Mouse (Mus musculus) heart, embryonic 11.5 days (tissue): ENCODE measurements at regions not wholly inside any gene's neighbourhood (a gene's known extent, or its start where the extent isn't known, plus 50 kb on each side); places are given as distances from the start of the nearest gene placed in this dataset.

Source experiments
- ATAC-seq: fragments of 200-750 bp; cut with Nextera tagmentation; replicated peaks from 2 replicates; pipeline ENCODE4 v1.8.0; 2017; ENCODE audit warnings: moderate library complexity; ENCODE audit not compliant: insufficient number of reproducible peaks, low FRiP score, low TSS enrichment
- H3K27ac ChIP-seq: fragments of 300-500 bp; sonication (generic); 2 replicates; pipeline ENCODE4 v1.5.1; 2014; ENCODE audit warnings: mild to moderate bottlenecking, low read depth, low read length
- H3K27me3 ChIP-seq: fragments of 300-500 bp; sonication (generic); 2 replicates; pipeline ENCODE4 v1.6.1; 2014; ENCODE audit warnings: mild to moderate bottlenecking, low read length, mixed read lengths; ENCODE audit not compliant: control insufficient read depth, insufficient read depth
- H3K36me3 ChIP-seq: fragments of 300-500 bp; sonication (generic); 2 replicates; pipeline ENCODE4 v1.6.1; 2014; ENCODE audit warnings: mild to moderate bottlenecking, low read length, moderate library complexity, mixed read lengths; ENCODE audit not compliant: control insufficient read depth, insufficient read depth
- H3K4me1 ChIP-seq: fragments of 300-500 bp; sonication (generic); 2 replicates; pipeline ENCODE4 v1.6.1; 2014; ENCODE audit warnings: low read length; ENCODE audit not compliant: control insufficient read depth, insufficient read depth
- H3K4me2 ChIP-seq: fragments of 300-500 bp; sonication (generic); 2 replicates; pipeline ENCODE4 v1.6.1; 2014; ENCODE audit warnings: mild to moderate bottlenecking, moderate library complexity
- H3K4me3 ChIP-seq: fragments of 300-500 bp; sonication (generic); 2 replicates; pipeline ENCODE4 v1.5.1; 2014; ENCODE audit warnings: low read depth, low read length
- H3K9ac ChIP-seq: fragments of 300-500 bp; sonication (generic); 2 replicates; pipeline ENCODE4 v1.6.1; 2014; ENCODE audit warnings: mild to moderate bottlenecking, low read depth, low read length, moderate library complexity
- H3K9me3 ChIP-seq: fragments of 300-500 bp; sonication (generic); replicated peaks from 2 replicates; pipeline ENCODE4 v1.6.1; 2016; ENCODE audit warnings: low read length; ENCODE audit not compliant: control insufficient read depth
- WGBS: fragments of 180-500 bp; shearing (Covaris S2); extraction: QIAGEN DNeasy Blood & Tissue Kit; methylation state at CpG from one replicate; pipeline ENCODE4 v1.1.7; 2014; ENCODE audit not compliant: insufficient replicate concordance; 5-methylcytosine and 5-hydroxymethylcytosine counted together

DNA sequence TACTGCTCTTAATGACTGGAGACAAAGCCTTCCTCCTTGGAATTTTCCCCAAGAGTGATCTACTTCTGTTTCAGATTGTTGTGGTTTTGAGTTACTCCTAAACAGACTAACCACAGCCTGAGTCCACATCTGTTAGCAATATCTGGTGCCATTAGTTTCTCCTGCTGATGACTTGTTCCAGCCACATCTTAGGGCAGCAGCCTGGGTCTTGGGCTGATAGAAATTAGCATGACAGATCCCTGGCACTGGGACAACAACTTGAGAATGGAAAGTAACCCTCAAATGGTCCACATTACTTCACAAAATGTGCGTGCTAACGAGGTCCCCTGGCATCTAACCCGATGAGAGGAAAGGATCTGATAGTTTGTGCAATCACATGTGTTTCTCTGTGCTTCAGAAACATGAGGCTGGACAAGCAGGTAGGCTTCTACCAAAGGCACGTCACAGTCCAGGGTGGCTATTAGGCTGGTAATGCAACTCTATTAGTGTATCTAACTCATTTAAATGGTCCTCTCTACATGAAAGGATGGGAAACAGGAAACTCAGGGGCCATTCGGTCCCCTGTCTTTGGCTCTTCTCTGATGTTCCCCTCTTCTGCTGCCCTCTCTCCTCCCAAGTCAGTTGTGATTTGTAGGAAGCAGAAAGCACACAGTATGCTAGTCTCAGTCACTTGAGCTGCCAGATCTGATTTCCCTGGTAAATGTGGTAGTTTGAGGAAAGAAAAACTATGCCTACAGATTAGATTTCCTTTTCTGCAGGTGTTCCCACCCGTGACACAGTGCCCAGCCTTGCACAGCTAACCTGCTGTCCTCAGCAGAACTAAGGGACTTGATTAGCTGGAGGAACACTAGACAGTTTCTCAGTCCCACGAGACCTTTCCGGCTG is 2866.9 kb upstream of the 5930422O12Rik start:
- no peak overlapping the region for H3K4me2 ChIP-seq
- no peak for ATAC-seq
- H3K27ac ChIP-seq: no peak overlapping the region
- H3K4me1 ChIP-seq: no peaks in the 10 kb centered on the region
- no peak overlapping the region for H3K9ac ChIP-seq
- 80% methylated on average over 8 of the region's 8 CpGs for WGBS
- no peaks in the 10 kb centered on the region for H3K36me3 ChIP-seq
- H3K9me3 ChIP-seq: no peaks in the 10 kb centered on the region
- H3K4me3 ChIP-seq: no peak overlapping the region
- H3K27me3 ChIP-seq: no peaks in the 10 kb centered on the region

DNA sequence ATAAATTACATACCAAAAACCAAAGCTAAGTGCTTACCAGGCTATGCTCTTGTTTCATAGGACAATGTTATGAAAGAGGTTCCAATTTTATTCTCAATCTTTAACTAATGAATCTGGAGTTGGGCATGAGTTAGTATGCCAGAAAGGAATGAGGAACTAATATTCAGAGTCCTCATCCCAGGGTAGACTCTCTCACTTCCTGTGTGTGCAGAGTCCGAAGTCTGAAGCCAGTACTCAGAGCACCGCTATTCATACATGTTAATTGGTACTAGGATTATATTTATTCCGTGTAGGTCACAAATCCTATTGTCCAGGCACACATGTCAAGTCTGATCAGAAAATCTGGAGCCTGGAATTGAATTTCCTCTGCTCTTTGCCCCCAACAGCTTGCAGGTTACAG is 2858.7 kb upstream of the 5930422O12Rik start:
- no peak overlapping the region for H3K4me3 ChIP-seq
- H3K4me1 ChIP-seq: no peaks in the 10 kb centered on the region
- no peaks in the 10 kb centered on the region for H3K36me3 ChIP-seq
- H3K27ac ChIP-seq: no peak overlapping the region
- no peak overlapping the region for H3K9ac ChIP-seq
- ATAC-seq: no peak
- H3K27me3 ChIP-seq: no peaks in the 10 kb centered on the region
- no peak overlapping the region for H3K4me2 ChIP-seq
- no peaks in the 10 kb centered on the region for H3K9me3 ChIP-seq
- WGBS: 86% methylated on average over 3 of the region's 3 CpGs

DNA sequence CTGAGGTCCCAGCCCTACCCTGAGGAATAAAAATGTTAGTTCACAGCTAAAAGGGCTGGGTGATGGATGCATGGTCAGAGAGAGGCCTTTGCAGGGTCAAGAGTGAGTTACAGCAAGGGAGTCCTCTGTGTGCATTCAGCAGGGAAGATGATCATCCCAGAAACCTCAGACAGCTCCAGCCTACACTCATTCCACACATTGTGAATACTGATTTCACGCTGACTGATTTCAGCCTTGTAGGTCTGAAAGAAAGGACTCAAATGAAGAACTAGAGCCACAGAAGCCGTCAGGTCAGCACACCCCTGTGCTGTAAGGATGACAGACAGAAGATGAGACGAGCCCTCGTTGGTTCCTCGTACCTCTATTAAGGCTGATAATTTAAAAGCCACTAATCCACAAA is 2858.0 kb upstream of the 5930422O12Rik start:
- Histone ChIP-seq H3K4me3 (no peak overlapping the region), H3K9ac (no peak overlapping the region), H3K27ac (no peak overlapping the region), H3K4me1 (no peaks in the 10 kb centered on the region), H3K27me3 (no peaks in the 10 kb centered on the region), H3K4me2 (no peak overlapping the region), H3K36me3 (no peaks in the 10 kb centered on the region), H3K9me3 (no peaks in the 10 kb centered on the region)
- ATAC-seq: no peak
- WGBS: 63% methylated on average over 5 of the region's 5 CpGs

- no peak overlapping the region for H3K27ac ChIP-seq
- WGBS: 72% methylated on average over 5 of the region's 5 CpGs
- H3K4me3 ChIP-seq: no peak overlapping the region
- H3K36me3 ChIP-seq: no peaks in the 10 kb centered on the region
- H3K4me2 ChIP-seq: no peak overlapping the region
- ATAC-seq: no peak
- H3K9ac ChIP-seq: no peak overlapping the region
- H3K27me3 ChIP-seq: no peaks in the 10 kb centered on the region
- H3K9me3 ChIP-seq: no peaks in the 10 kb centered on the region
- H3K4me1 ChIP-seq: no peaks in the 10 kb centered on the region
Measured at GRCm38 (mm10) chr8:30587508-30587907, 2841.0 kb upstream of the 5930422O12Rik start.

- Histone ChIP-seq H3K27me3 (no peaks in the 10 kb centered on the region), H3K4me3 (no peak overlapping the region), H3K27ac (no peak overlapping the region), H3K4me2 (no peak overlapping the region), H3K9me3 (no peaks in the 10 kb centered on the region), H3K4me1 (no peaks in the 10 kb centered on the region), H3K9ac (no peak overlapping the region), H3K36me3 (no peaks in the 10 kb centered on the region)
- no peak for ATAC-seq
- no CpG with 5 or more reads among the region's 1 CpGs for WGBS
Measured at GRCm38 (mm10) chr8:30602421-30602820, 2826.1 kb upstream of the 5930422O12Rik start.

- Histone ChIP-seq H3K9ac (no peak overlapping the region), H3K4me1 (no peaks in the 10 kb centered on the region), H3K4me3 (no peak overlapping the region), H3K9me3 (no peaks in the 10 kb centered on the region), H3K27me3 (no peaks in the 10 kb centered on the region), H3K4me2 (no peak overlapping the region), H3K27ac (no peak overlapping the region), H3K36me3 (no peaks in the 10 kb centered on the region)
- no peak for ATAC-seq
- 76% methylated on average over 5 of the region's 5 CpGs for WGBS
Measured at GRCm38 (mm10) chr8:30630332-30630731, 2798.2 kb upstream of the 5930422O12Rik start.

DNA sequence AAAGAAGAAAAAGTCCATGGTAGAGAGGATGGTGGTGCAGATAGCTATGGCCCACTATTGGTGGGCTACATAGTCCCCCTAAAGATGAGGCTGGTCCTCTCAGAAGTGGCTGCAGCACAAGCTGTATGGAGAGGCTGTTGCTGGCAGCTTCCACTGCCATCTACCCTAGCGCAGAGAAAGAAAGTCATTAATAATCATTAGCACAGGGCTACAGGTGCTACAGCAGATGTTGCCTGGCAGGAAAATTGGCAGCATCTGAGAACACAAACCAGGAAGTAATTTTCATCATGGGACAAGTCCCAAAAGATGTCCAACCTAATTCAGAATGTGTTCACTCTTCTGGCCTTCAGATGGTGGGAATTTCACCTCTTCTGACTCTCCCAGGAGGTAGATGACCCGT is 2791.7 kb upstream of the 5930422O12Rik start:
- no peaks in the 10 kb centered on the region for H3K9me3 ChIP-seq
- 89% methylated on average over 2 of the region's 2 CpGs for WGBS
- no peak overlapping the region for H3K4me2 ChIP-seq
- no peaks in the 10 kb centered on the region for H3K36me3 ChIP-seq
- no peak overlapping the region for H3K9ac ChIP-seq
- no peaks in the 10 kb centered on the region for H3K27me3 ChIP-seq
- ATAC-seq: no peak
- H3K27ac ChIP-seq: no peak overlapping the region
- no peak overlapping the region for H3K4me3 ChIP-seq
- 0 out of 2 replicates have a peak, but pooled peaks cover 4% of the 10 kb centered on the region for H3K4me1 ChIP-seq

GRCm38 (mm10) chr8:30642866-30643690 is 2785.4 kb upstream of the 5930422O12Rik start:
- 54% methylated on average over 3 of the region's 3 CpGs for WGBS
- H3K9me3 ChIP-seq: no peaks in the 10 kb centered on the region
- H3K27ac ChIP-seq: no peak overlapping the region
- no peak overlapping the region for H3K4me2 ChIP-seq
- H3K9ac ChIP-seq: no peak overlapping the region
- H3K36me3 ChIP-seq: no peaks in the 10 kb centered on the region
- no peaks in the 10 kb centered on the region for H3K27me3 ChIP-seq
- no peak for ATAC-seq
- no peak overlapping the region for H3K4me3 ChIP-seq
- H3K4me1 ChIP-seq: 0 out of 2 replicates have a peak, but pooled peaks cover 4% of the 10 kb centered on the region
